Mouse (Mus musculus) olfactory bulb, adult 2 months (tissue): ENCODE data around the gene 1700007K13Rik.

Experiments used
- CTCF ChIP-seq: fragments of 200-500 bp; IDR thresholded peaks from 2 replicates; pipeline ENCODE4 v1.5.1; 2012; ENCODE audit warnings: low read depth, mild to moderate bottlenecking, low read length, moderate library complexity; ENCODE audit not compliant: insufficient read depth
- POLR2A ChIP-seq: fragments of 200-500 bp; IDR thresholded peaks from 2 replicates; pipeline ENCODE4 v1.6.1; 2012; ENCODE audit warnings: mild to moderate bottlenecking, low read depth, low read length, moderate library complexity; ENCODE audit not compliant: insufficient read depth

GRCm38 (mm10) chr2:28414116-28414756 is 51.9 kb downstream of the 1700007K13Rik start:
- TF ChIP-seq CTCF (no peak), POLR2A (no peak)
